Mouse (Mus musculus) cerebellum, adult 2 months (tissue): ENCODE results near the gene 1700067K01Rik.

ENCODE experiments used
- CTCF ChIP-seq: fragments of 200-500 bp; IDR thresholded peaks from 2 replicates; pipeline ENCODE4 v1.5.1; 2011; ENCODE audit warnings: low read depth, mild to moderate bottlenecking, control low read depth, low read length, moderate library complexity, borderline replicate concordance; ENCODE audit not compliant: insufficient read depth
- POLR2A ChIP-seq: fragments of 200-500 bp; IDR thresholded peaks from 2 replicates; pipeline ENCODE4 v1.6.1; 2011; ENCODE audit warnings: low read length, control low read depth, borderline replicate concordance; ENCODE audit not compliant: insufficient read depth

DNA sequence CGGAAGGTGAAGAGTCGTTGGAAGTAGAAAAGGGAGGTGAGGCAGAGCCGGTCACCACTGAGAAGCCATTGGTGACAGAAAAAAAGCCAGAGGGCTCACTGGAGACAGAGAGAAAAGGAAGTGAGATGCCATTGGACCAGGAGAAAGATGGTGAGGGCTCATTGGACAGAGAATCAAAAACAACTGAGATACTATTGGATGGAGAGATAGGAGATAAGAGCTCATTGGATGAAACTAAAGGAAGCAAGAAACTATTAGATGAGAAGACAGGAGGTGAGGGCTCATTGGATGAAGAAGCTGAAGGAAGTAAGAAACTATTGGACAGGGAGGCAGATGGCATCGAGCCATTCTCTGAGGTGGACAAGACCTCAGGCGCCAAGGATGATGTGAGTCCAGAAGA, 28.0 kb downstream of the 1700067K01Rik start:
- TF ChIP-seq CTCF, result no peak
- TF ChIP-seq POLR2A, result no peak
